Mouse (Mus musculus) heart, embryonic 11.5 days (tissue): ENCODE measurements around the gene Bcas2. TPM values are rescaled to one million over a fixed set of nuclear protein-coding genes. Genes with fewer than 3 reads are reported as not detected.

Experiments used
- ATAC-seq: fragments of 200-750 bp; cut with Nextera tagmentation; replicated peaks from 2 replicates; pipeline ENCODE4 v1.8.0; 2017; ENCODE audit warnings: moderate library complexity; ENCODE audit not compliant: insufficient number of reproducible peaks, low FRiP score, low TSS enrichment
- H3K27ac ChIP-seq: fragments of 300-500 bp; sonication (generic); 2 replicates; pipeline ENCODE4 v1.5.1; 2014; ENCODE audit warnings: mild to moderate bottlenecking, low read depth, low read length
- H3K27me3 ChIP-seq: fragments of 300-500 bp; sonication (generic); 2 replicates; pipeline ENCODE4 v1.6.1; 2014; ENCODE audit warnings: mild to moderate bottlenecking, low read length, mixed read lengths; ENCODE audit not compliant: control insufficient read depth, insufficient read depth
- H3K36me3 ChIP-seq: fragments of 300-500 bp; sonication (generic); 2 replicates; pipeline ENCODE4 v1.6.1; 2014; ENCODE audit warnings: mild to moderate bottlenecking, low read length, moderate library complexity, mixed read lengths; ENCODE audit not compliant: control insufficient read depth, insufficient read depth
- H3K4me1 ChIP-seq: fragments of 300-500 bp; sonication (generic); 2 replicates; pipeline ENCODE4 v1.6.1; 2014; ENCODE audit warnings: low read length; ENCODE audit not compliant: control insufficient read depth, insufficient read depth
- H3K4me2 ChIP-seq: fragments of 300-500 bp; sonication (generic); 2 replicates; pipeline ENCODE4 v1.6.1; 2014; ENCODE audit warnings: mild to moderate bottlenecking, moderate library complexity
- H3K4me3 ChIP-seq: fragments of 300-500 bp; sonication (generic); 2 replicates; pipeline ENCODE4 v1.5.1; 2014; ENCODE audit warnings: low read depth, low read length
- H3K9ac ChIP-seq: fragments of 300-500 bp; sonication (generic); 2 replicates; pipeline ENCODE4 v1.6.1; 2014; ENCODE audit warnings: mild to moderate bottlenecking, low read depth, low read length, moderate library complexity
- H3K9me3 ChIP-seq: fragments of 300-500 bp; sonication (generic); replicated peaks from 2 replicates; pipeline ENCODE4 v1.6.1; 2016; ENCODE audit warnings: low read length; ENCODE audit not compliant: control insufficient read depth
- WGBS: fragments of 180-500 bp; shearing (Covaris S2); extraction: QIAGEN DNeasy Blood & Tissue Kit; methylation state at CpG from one replicate; pipeline ENCODE4 v1.1.7; 2014; ENCODE audit not compliant: insufficient replicate concordance; 5-methylcytosine and 5-hydroxymethylcytosine counted together
- polyA plus RNA-seq: library from polyadenylated mRNA; unstranded; fragments of >200 nt; fragmentation: Nextera tagmentation; extraction: Ambion mirVana; gene quantifications from 2 replicates; pipeline ENCODE4 v1.2.1, GENCODE M21; 2014

The Bcas2 gene
- polyA plus RNA-seq: 141 and 157 TPM in 2 replicates

DNA sequence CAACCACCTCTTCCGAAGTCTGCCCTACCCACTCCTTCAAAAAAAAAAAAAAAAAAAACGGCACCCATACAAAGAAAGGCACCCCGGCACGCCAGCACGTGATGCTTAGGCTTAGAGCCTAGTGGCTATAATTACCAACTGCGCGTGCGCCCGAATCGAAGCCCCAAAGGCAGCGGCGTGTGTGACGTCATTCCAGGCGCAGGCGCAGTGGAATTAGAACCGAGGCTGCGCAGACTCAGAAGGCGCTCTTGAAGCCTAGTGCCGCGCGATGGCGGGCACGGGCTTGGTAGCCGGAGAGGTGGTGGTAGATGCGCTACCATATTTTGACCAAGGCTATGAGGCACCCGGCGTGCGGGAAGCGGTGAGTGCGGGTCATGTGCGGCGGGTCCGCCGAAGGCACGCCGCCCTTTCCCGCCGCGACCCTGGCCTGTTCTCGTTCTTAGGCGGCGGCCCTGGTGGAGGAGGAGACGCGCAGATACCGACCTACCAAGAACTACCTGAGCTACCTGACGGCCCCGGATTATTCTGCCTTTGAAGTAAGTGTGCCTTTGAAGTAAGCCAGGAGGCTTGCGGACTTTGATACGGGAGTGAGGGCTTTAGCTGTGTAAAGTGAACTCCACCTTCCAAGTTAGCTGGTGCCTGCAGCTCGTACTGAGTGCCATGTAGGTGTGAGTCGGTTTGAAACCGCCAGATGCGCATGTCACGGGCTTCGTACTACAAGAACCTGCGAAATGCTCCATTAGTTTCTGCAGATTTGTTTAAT is at the start of gene Bcas2:
Gene Bcas2 (plus strand): TSS at position 151 of the 763 bp plus-strand sequence.
- peaks cover 7% of the 10 kb centered on the region for H3K4me1 ChIP-seq
- under 1% methylated on average over 56 of the region's 56 CpGs for WGBS
- H3K36me3 ChIP-seq: peaks cover 9% of the 10 kb centered on the region
- H3K27me3 ChIP-seq: no peaks in the 10 kb centered on the region
- peak within 1 kb of the TSS; percentile 93 for H3K9ac ChIP-seq
- H3K27ac ChIP-seq: peak within 1 kb of the TSS; percentile 65; the same call in 1 of the 2 replicates
- peak; percentile 94 for ATAC-seq
- H3K9me3 ChIP-seq: no peaks in the 10 kb centered on the region
- peak within 1 kb of the TSS; percentile 91 for H3K4me3 ChIP-seq
- peak within 1 kb of the TSS; percentile 86 for H3K4me2 ChIP-seq

DNA sequence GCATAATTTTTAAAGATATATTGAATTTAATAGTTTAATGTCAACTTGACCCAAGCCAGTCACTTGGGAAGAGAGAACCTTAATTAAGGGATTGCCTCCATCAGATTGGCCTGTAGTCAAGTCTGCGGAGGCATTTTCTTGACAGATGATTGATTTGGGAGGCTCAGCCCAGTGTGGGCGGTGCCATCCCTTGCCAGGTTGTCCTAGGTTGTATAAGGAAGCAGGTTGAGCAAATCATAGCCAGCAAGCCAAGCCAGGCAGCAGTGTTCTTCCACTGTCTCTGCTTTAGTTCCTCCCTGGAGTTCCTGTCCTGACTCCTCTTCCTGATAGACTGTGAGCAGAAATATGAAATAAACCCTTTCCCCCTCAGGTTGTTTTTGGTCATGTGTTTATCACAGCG is 47.8 kb upstream of the Bcas2 start:
- Histone ChIP-seq H3K36me3 (no peaks in the 10 kb centered on the region), H3K4me2 (no peak overlapping the region), H3K9ac (no peak overlapping the region), H3K9me3 (no peaks in the 10 kb centered on the region), H3K4me3 (no peak overlapping the region), H3K27me3 (no peaks in the 10 kb centered on the region), H3K4me1 (0 out of 2 replicates have a peak, but pooled peaks cover 3% of the 10 kb centered on the region), H3K27ac (no peak overlapping the region)
- 85% methylated on average over 3 of the region's 3 CpGs for WGBS
- ATAC-seq: no peak

DNA sequence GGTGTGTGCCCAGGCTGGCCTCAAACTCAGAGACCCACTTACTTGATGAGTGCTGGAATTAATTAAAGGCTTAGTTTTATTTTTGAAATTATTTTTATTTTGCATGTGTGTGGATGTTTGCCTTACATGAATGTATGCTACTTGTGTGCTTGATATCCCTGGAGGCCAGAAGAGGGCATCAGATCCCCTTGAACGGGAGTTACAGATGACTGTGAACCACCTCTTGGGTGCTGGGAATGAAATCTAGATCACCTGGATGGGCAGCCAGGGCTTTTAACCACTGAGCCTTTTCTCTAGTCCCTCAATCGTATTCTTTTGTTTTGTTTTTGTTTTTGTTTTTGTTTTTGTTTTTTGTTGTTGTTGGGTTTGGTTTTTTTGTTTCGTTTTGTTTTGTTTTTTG is 45.3 kb upstream of the Bcas2 start:
- no peaks in the 10 kb centered on the region for H3K9me3 ChIP-seq
- no peak overlapping the region for H3K27ac ChIP-seq
- no peaks in the 10 kb centered on the region for H3K27me3 ChIP-seq
- no peaks in the 10 kb centered on the region for H3K36me3 ChIP-seq
- peaks cover 8% of the 10 kb centered on the region for H3K4me1 ChIP-seq
- WGBS: 87% methylated on average over 3 of the region's 3 CpGs
- ATAC-seq: no peak
- H3K4me3 ChIP-seq: no peak overlapping the region
- no peak overlapping the region for H3K9ac ChIP-seq
- H3K4me2 ChIP-seq: no peak overlapping the region

DNA sequence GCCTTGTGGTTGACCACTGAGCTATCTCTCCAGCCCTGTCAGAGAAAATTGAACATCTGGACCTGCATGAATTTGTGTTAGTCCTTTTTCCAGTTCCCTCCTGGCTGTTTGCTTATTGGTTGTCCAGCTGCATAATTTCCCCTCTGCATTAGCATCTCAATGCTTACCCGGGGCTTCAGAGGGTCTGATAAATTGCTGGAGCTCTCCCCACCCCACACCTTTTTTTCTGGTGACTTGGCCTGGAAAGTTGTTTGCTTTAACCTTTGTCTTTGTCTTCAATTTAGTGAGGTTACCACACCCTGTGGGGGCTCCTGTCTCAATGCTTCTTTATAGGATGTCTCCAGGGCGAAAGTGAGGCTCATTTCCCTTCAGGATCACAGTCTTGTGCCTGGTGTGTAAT is 44.3 kb upstream of the Bcas2 start:
- H3K27me3 ChIP-seq: no peaks in the 10 kb centered on the region
- ATAC-seq: no peak
- H3K9ac ChIP-seq: no peak overlapping the region
- H3K4me2 ChIP-seq: no peak overlapping the region
- no peak overlapping the region for H3K4me3 ChIP-seq
- H3K4me1 ChIP-seq: peaks cover 8% of the 10 kb centered on the region
- H3K36me3 ChIP-seq: no peaks in the 10 kb centered on the region
- no peaks in the 10 kb centered on the region for H3K9me3 ChIP-seq
- H3K27ac ChIP-seq: no peak overlapping the region
- 66% methylated on average over 2 of the region's 2 CpGs for WGBS

DNA sequence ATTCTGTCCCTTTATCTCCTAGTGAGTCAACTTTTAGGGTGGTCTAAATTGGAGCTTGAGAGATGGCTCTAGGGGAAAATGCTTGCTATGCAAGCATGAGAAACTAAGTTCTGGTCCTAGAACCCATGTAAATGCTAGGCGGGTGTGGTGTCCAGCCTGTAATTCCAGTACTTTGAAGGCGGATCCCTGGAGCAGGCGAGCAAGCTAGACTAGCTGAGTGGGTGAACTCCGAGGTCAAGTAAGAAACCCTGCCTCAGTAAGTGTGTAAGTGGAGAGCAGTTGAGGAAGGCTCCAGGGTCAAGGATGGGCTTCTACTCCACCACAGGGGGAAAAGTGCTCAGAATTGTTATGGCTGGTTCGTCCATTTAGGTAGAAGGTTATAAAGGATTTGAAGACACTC is 43.7 kb upstream of the Bcas2 start:
- Histone ChIP-seq H3K27ac (no peak overlapping the region), H3K9ac (no peak overlapping the region), H3K4me2 (no peak overlapping the region), H3K27me3 (no peaks in the 10 kb centered on the region), H3K36me3 (no peaks in the 10 kb centered on the region), H3K4me3 (no peak overlapping the region), H3K4me1 (peaks cover 8% of the 10 kb centered on the region), H3K9me3 (no peaks in the 10 kb centered on the region)
- ATAC-seq: no peak
- 74% methylated on average over 5 of the region's 5 CpGs for WGBS

DNA sequence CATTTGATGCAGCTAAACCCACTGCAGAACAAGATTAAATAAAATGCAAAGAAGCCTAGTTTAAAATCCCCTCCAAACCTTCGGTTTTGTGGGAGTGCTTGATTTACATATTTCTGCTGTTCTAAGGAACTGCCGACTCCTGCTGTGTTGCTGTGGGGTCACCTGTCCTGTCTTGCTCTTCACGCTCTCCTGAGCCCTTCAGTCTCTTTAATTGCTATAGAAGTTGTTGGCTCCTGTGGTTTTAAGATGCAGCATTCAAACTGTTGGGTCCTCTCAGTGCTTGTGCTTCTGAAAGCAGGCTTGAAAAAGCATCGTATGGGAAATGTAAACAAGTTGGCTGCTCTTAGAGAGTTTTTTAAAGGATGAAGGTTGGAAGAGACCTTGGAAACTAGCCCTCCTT is 43.2 kb upstream of the Bcas2 start:
- Histone ChIP-seq H3K36me3 (no peaks in the 10 kb centered on the region), H3K9ac (no peak overlapping the region), H3K4me3 (no peak overlapping the region), H3K4me2 (no peak overlapping the region), H3K9me3 (no peaks in the 10 kb centered on the region), H3K27ac (peak overlapping the region; percentile 82; the same call in 1 of the 2 replicates), H3K27me3 (no peaks in the 10 kb centered on the region), H3K4me1 (peaks cover 8% of the 10 kb centered on the region)
- no peak for ATAC-seq
- 52% methylated on average over 4 of the region's 4 CpGs for WGBS

DNA sequence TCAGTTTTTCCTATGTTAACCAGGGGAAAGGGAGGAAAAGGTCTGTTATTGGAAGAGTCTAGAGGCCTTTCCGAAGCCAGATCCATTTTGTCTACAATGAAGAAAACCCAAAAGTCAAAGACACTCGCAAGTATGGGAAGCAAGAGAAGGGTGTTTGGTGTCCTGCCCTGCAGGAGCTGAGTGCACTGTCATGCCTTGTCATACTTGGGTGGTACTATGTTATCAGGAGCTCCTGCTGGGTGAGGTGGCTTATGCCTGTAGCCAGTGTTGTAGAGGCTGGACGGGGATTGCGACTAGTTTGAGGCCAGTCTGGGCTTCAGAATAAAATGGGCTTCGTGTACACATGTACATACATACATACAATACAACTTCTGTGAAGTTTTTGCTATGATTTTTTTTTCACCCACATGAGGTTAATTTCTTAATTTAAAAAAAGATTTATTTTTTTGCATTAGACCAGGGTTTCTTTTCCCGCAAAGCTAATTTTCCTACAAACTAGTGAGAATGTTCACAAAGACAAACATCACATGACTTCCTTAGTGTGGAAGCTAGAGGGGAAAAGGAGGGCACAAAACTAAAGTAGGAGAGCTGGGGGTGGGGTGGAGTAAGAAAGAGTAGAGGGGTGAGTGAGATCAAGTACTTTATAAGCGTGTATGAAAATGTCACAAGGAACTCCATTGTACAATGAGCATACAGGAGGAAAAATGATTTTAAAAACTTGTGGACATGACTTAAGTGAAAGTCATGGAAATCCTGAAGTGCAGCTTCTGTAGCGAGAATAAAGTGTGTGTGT is 41.9 kb upstream of the Bcas2 start:
- WGBS: 65% methylated on average over 8 of the region's 8 CpGs
- Histone ChIP-seq H3K9me3 (no peaks in the 10 kb centered on the region), H3K4me2 (peak overlapping the region; percentile 55), H3K9ac (0 out of 2 replicates have a peak overlapping the region, but pooled peaks have one; percentile 46), H3K4me1 (peaks cover 8% of the 10 kb centered on the region), H3K36me3 (no peaks in the 10 kb centered on the region), H3K27me3 (no peaks in the 10 kb centered on the region), H3K4me3 (no peak overlapping the region), H3K27ac (peak overlapping the region; percentile 82)
- ATAC-seq: peak; percentile 97

DNA sequence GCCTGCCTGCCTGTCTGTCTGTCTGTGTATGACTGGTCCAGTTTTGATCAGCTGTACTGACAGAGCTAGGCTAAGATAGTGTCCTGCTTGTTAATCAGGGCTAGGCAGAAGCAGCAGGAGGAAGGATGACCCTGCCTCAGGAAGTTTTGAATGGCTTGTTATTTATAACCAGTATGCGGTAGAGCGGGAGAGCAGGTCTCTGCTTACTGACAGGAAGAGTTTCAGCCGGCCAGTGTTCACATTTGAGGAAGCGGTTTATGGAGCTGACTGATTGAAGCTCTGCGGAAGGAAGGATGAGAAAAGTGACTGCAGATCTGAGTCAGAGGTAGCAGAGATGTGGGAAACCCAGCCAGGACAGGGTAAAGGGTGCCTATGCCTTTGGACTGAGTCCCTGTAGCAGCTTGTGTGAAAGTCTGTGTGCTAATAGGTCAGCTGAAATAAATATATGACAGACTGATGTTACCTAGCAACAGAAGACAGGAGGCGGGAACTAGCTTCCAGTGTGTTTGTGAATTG is 41.2 kb upstream of the Bcas2 start:
- Histone ChIP-seq H3K9me3 (no peaks in the 10 kb centered on the region), H3K4me3 (peak overlapping the region; percentile 11), H3K4me1 (peaks cover 8% of the 10 kb centered on the region), H3K27me3 (no peaks in the 10 kb centered on the region), H3K27ac (peak overlapping the region; percentile 82), H3K36me3 (no peaks in the 10 kb centered on the region), H3K4me2 (peak overlapping the region; percentile 55), H3K9ac (peak overlapping the region; percentile 13)
- peak; percentile 85 for ATAC-seq
- 27% methylated on average over 6 of the region's 6 CpGs for WGBS
